Mouse (Mus musculus) MEL-GATA-1-ER (cell line): ENCODE measurements around the gene Pakap.

Experiments used
- DNase-seq: peaks from one replicate; pipeline ENCODE4 v3.0.0-alpha.2; 2012; ENCODE audit warnings: low read depth; ENCODE audit errors: extremely low read depth

Gene Pakap

GRCm38 (mm10) chr4:57715849-57716248 lies 147.9 kb downstream of the Pakap start:
- DNase-seq = no peak

GRCm38 (mm10) chr4:57716735-57717134 lies 148.8 kb downstream of the Pakap start:
- DNase-seq = no peak

DNA sequence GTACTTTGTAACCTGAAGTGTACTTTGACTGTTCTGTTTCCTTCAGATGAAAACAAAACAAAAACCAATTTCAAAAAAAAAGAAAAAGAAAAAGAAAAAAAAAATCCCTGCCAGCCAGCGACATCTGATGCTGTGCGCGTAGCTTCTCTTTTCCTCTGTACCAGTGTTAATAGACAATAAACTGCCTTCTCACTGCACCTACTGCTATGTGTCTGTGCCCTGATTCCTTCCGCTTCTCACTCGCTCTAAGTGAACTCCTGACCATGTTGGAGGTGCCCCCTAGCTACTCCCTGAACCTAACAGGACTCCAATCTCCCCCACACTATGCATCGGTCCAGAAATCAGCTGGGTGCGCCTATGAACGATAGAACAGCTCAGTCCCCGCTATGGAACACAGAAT lies 149.4 kb downstream of the Pakap start, which contains the start of gene Akap2:
Akap2 (plus strand) TSS at position 304 of the 400 bp plus-strand sequence.
- DNase-seq = no peak

GRCm38 (mm10) chr4:57719370-57719769 lies 151.4 kb downstream of the Pakap start:
- DNase-seq = no peak

GRCm38 (mm10) chr4:57720869-57721361 lies 152.9 kb downstream of the Pakap start:
- no peak for DNase-seq

GRCm38 (mm10) chr4:57722296-57722695 lies 154.3 kb downstream of the Pakap start:
- DNase-seq = no peak

- no peak for DNase-seq
These were observed 155.7 kb downstream of the Pakap start for GRCm38 (mm10) chr4:57723659-57724058.

- no peak for DNase-seq
These were observed 157.6 kb downstream of the Pakap start for GRCm38 (mm10) chr4:57725569-57725968.

- no peak for DNase-seq
These were observed 160.7 kb downstream of the Pakap start for GRCm38 (mm10) chr4:57728611-57729183.

DNA sequence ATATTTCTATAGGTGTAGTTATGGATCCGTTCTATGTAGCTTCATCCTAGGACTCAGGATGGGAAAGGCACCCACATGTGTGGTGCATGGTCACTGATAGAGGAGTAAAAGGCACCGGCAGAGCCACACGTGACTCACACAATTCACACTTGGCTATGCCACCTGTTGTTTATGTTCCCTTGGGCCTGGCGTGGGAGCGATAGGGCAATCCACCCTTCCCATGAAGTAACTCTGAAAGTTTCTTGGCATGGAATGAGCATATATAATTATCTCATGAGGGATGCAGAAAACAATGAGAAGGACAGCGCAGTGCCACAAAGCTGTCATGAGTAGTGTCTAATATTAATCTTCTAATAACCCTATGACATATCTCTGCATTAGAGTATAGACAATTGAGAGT lies 162.1 kb downstream of the Pakap start:
- no peak for DNase-seq

DNA sequence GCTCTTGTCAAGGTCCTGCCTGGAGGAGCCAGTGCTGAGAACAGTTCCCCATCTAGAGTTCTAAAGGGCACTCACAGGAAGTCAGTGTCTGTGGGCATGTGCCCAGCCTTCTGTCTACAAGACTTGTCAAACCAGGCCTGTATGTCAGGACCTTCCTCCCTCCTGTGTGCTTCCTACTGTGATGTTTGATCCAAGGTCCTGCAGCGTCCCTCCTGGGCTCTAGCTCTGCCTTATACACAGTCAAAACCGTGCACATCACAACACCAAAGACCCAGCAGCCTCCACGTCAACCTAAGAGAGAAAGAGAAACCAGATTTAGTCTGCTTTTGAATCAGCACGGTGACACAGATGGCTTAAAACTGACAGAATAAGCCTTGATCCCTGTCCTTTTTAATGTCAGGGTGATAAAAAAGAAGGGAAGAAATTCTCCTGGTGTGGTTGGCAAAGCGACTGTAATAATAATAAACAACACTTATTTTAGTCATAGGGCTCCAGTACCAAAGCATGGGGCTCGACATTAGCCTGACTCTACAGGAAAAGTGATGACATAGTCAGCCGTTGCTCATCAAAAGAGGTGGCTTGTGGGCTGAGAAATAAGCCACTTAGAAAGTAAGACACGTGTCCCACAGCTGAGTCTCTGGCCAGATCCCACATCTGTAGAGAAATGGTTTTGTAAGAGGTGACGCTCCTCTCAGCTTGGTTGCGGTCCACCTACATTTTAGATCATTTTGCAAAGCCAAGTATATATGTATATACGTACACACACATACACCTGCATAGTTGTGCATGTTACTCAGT lies 163.0 kb downstream of the Pakap start:
- no peak for DNase-seq

- no peak for DNase-seq
These were observed 164.4 kb downstream of the Pakap start for GRCm38 (mm10) chr4:57732351-57732750.

- DNase-seq = peak; percentile 75
These were observed 165.5 kb downstream of the Pakap start for GRCm38 (mm10) chr4:57733445-57733844.

- no peak for DNase-seq
These were observed 167.4 kb downstream of the Pakap start for GRCm38 (mm10) chr4:57735426-57735825.

- no peak for DNase-seq
These were observed 171.0 kb downstream of the Pakap start for GRCm38 (mm10) chr4:57738856-57739552.

DNA sequence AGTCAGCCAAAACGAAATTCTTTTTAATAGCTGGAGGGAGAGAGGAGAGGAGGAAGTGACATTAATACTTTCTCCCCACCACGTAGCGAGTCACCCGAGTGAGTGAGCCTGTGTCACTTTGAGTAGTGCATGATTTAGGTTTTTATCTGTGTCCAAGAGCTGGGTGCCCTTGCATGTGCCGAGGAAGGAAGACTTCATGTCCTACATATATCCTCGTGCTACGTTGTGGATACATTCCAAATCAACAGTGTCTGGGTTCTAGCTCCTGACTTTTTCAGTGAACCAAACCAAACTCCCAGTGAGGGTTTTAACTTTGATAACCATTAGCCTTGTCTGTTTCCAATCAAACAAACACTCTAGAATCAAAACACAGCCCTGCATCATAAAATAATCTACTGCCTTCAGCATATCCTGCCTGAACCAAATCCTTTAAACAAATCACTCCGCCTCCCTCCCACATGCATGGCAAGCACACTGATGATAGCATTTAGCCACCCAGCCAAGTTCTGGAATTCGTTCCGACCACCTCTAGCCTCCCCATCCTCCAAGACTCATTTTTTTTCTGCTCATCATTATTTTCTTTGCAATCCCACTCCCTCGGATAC lies 175.4 kb downstream of the Pakap start:
- DNase-seq = no peak

GRCm38 (mm10) chr4:57750651-57751050 lies 182.7 kb downstream of the Pakap start:
- DNase-seq = no peak

- no peak for DNase-seq
These were observed 183.1 kb downstream of the Pakap start for GRCm38 (mm10) chr4:57751054-57751453.

- DNase-seq = no peak
These were observed 183.6 kb downstream of the Pakap start for GRCm38 (mm10) chr4:57751566-57751965.

- DNase-seq = no peak
These were observed 187.1 kb downstream of the Pakap start for GRCm38 (mm10) chr4:57755085-57755484.

- DNase-seq = no peak
These were observed 190.0 kb downstream of the Pakap start for GRCm38 (mm10) chr4:57757997-57758396.

DNA sequence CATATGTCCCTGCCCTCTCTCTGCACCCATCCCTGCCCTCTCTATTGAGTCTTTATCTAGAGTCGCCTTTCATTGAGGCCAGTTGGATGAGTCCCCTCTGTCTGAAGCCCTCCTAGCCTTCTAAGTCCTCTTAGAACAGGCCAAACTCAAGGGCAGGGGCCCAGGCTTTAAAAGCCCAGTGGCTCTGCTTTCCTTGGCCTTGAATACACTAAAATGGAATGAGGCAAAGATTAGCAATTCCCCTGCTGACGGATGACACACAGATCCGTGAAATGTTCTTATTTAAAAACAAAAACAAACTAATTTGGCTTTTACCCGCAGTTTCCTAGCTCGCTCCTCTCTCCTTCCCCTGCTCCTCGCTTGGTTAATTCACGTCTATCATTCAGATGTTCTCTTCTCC lies 194.4 kb downstream of the Pakap start:
- DNase-seq = no peak
